Mouse (Mus musculus): Measurements from ENCODE around the gene Fam229b.

GRCm38 (mm10) chr10:39161406-39161805 is 27.7 kb upstream of the Fam229b start:
- TF ChIP-seq CTCF (conservative IDR thresholded peaks at IDR 0.05; ENCODE audit: insufficient read depth, insufficient read length, low read depth, low read length) (no peak), POLR2A (IDR thresholded peaks at IDR 0.05; ENCODE audit: low read depth, low read length) (no peak)

All from kidney, adult 2 months (tissue).